Mouse (Mus musculus) c-Kit-positive CD71-positive TER-119-negative erythroid progenitor cells, embryonic 14.5 days (primary cell): ENCODE measurements around the gene Hspa4l.

Experiments
- DNase-seq: peaks from one replicate; pipeline ENCODE4 v3.0.0-alpha.2; 2013; ENCODE audit warnings: low read depth

Hspa4l gene

GRCm38 (mm10) chr3:40744024-40744835 lies at the start of gene Hspa4l:
Hspa4l (plus strand) TSS chr3:40744495.
- DNase-seq: no peak

GRCm38 (mm10) chr3:40695162-40695561 lies 49.1 kb upstream of the Hspa4l start:
- no peak for DNase-seq

- no peak for DNase-seq
Measured at GRCm38 (mm10) chr3:40698834-40699233, 45.5 kb upstream of the Hspa4l start.

- DNase-seq: no peak
Measured at GRCm38 (mm10) chr3:40704816-40705430, 39.4 kb upstream of the Hspa4l start.

GRCm38 (mm10) chr3:40708655-40709054 lies 35.6 kb upstream of the Hspa4l start, which contains the start of gene Slc25a31:
Slc25a31 (plus strand) TSS chr3:40708855.
- DNase-seq: no peak

GRCm38 (mm10) chr3:40716056-40716455 lies 28.2 kb upstream of the Hspa4l start:
- no peak for DNase-seq

GRCm38 (mm10) chr3:40719022-40719421 lies 25.3 kb upstream of the Hspa4l start:
- no peak for DNase-seq

- no peak for DNase-seq
Measured at GRCm38 (mm10) chr3:40738381-40738912, 5.8 kb upstream of the Hspa4l start.

- peak; percentile 80 for DNase-seq
Measured at GRCm38 (mm10) chr3:40744836-40745660, 753 bp downstream of the Hspa4l start.

- DNase-seq: peak; percentile 21
Measured at GRCm38 (mm10) chr3:40745661-40746547, 1.6 kb downstream of the Hspa4l start.

GRCm38 (mm10) chr3:40760746-40761145 lies 16.5 kb downstream of the Hspa4l start:
- no peak for DNase-seq

GRCm38 (mm10) chr3:40761312-40761711 lies 17.0 kb downstream of the Hspa4l start:
- DNase-seq: no peak

GRCm38 (mm10) chr3:40793783-40794182 lies 49.5 kb downstream of the Hspa4l start:
- DNase-seq: no peak

- DNase-seq: no peak
Measured at GRCm38 (mm10) chr3:40798054-40798453, 53.8 kb downstream of the Hspa4l start.

GRCm38 (mm10) chr3:40798500-40798899 lies 54.2 kb downstream of the Hspa4l start:
- peak; percentile 82 for DNase-seq

- peak; percentile 95 for DNase-seq
Measured at GRCm38 (mm10) chr3:40799530-40800372, 55.5 kb downstream of the Hspa4l start, which contains the start of gene Plk4. Plk4 (plus strand) TSS chr3:40800019.

- DNase-seq: peak; percentile 44
Measured at GRCm38 (mm10) chr3:40800373-40800823, 56.1 kb downstream of the Hspa4l start.

GRCm38 (mm10) chr3:40806871-40807270 lies 62.6 kb downstream of the Hspa4l start:
- DNase-seq: no peak

- no peak for DNase-seq
Measured at GRCm38 (mm10) chr3:40808686-40809085, 64.4 kb downstream of the Hspa4l start.

GRCm38 (mm10) chr3:40809894-40810293 lies 65.6 kb downstream of the Hspa4l start:
- no peak for DNase-seq
